Mouse (Mus musculus): ENCODE measurements around the gene Apaf1.

- TF ChIP-seq POLR2A (IDR thresholded peaks at IDR 0.05; ENCODE audit: control insufficient read depth in 1 of 2, insufficient read depth in 1 of 2, low read depth in 1 of 2, low read length in 2 of 2, poor library complexity in 1 of 2), result no peak
- no peak for TF ChIP-seq CTCF (IDR thresholded peaks at IDR 0.05 in 2 of 3, conservative IDR thresholded peaks at IDR 0.05 in 1 of 3; ENCODE audit: control insufficient read depth in 1 of 3, insufficient read depth in 1 of 3, low read depth in 2 of 3, low read length in 3 of 3, poor library complexity in 1 of 3, severe bottlenecking in 1 of 3)
- no peak for TF ChIP-seq SMC3 (IDR thresholded peaks at IDR 0.05; ENCODE audit: low read depth, low read length)
- TF ChIP-seq NRF1 (IDR thresholded peaks at IDR 0.05; ENCODE audit: insufficient read depth, low read depth, low read length, poor library complexity, severe bottlenecking), result no peak
- TF ChIP-seq BHLHE40 (IDR thresholded peaks at IDR 0.05; ENCODE audit: borderline replicate concordance, low read depth, low read length), result no peak
Measured at GRCm38 (mm10) chr10:91083393-91083927, 890 bp upstream of the Apaf1 start.

Data from MEL (cell line).